Mouse (Mus musculus): ENCODE results near the gene Runx1. TPM values are rescaled to one million over a fixed set of nuclear protein-coding genes. Genes with fewer than 3 reads are reported as not detected.

Gene Runx1
- polyA plus RNA-seq, 1 experiment = 2.4 TPM

DNA sequence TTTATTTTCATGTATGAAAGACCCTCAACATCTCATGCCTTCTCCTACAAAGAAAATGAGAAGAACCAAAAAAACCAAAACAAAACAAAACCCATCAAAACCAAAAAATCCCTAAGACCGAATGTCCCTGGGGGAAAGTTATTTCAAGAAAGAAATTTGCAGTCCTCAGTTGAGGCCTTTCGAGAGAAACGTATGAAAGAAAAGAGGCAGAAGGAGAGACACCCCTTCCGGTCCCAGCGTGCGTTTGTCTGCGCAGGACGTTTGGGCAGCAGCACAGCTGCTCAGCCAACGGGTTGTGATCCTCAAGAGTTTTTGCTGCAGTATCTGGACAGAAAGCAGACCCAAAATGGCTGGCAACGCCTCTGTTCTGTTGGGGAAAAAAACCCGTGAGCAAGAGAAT lies 223.4 kb downstream of the Runx1 start:
- H3K4me1 ChIP-seq (ENCODE audit: control insufficient read depth, insufficient read depth, low read length) = no peaks in the 10 kb centered on the region
- H3K27me3 ChIP-seq (ENCODE audit: control insufficient read depth, insufficient read depth, low read length, poor library complexity, severe bottlenecking) = no peaks in the 10 kb centered on the region
- TF ChIP-seq POLR2A (IDR thresholded peaks at IDR 0.05; ENCODE audit: insufficient read depth, low read length) (no peak), CTCF (IDR thresholded peaks at IDR 0.05; ENCODE audit: low read depth, low read length) (no peak), EP300 (IDR thresholded peaks at IDR 0.05; ENCODE audit: insufficient read depth, low read depth, low read length) (no peak)
- H3K27ac ChIP-seq (ENCODE audit: insufficient read depth, low read length) = no peak overlapping the region
- no peaks in the 10 kb centered on the region for H3K36me3 ChIP-seq (ENCODE audit: control insufficient read depth, insufficient read depth, low read length, poor library complexity, severe bottlenecking)
- no peak overlapping the region for H3K9ac ChIP-seq (ENCODE audit: low read depth, poor library complexity, severe bottlenecking)
- no peaks in the 10 kb centered on the region for H3K9me3 ChIP-seq (replicated peaks; ENCODE audit: control insufficient read depth, insufficient read depth, low read length, poor library complexity, severe bottlenecking)
- no peak overlapping the region for H3K4me3 ChIP-seq (ENCODE audit: low read depth, low read length)

DNA sequence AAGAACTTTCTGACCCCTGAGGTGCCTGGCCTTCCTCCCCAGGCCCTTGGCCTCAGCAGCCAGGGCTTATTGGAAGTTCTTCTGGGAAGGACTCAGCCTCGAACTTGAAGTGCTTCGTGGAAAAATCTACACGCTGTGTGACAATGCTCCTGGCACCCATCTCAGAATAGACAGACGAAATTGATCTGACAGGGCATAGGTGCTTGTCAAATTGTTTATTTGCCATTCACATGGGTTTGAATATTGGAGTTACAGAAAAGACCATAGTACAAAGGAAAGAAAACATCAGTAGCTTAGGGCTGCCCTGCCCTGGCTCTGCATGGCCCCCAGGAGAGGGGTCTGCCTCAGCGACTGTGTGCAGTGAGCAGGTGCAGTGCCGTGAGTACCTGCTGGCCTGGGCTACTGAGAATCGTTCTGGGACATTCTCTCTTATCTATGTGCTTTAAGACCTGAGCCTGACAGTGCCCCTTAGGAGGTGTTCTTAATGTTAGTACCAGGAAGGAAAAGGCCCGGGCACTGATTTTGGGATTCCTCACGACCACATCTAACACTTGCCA lies 224.6 kb downstream of the Runx1 start:
- H3K27ac ChIP-seq (ENCODE audit: insufficient read depth, low read length) = no peak overlapping the region
- no peaks in the 10 kb centered on the region for H3K36me3 ChIP-seq (ENCODE audit: control insufficient read depth, insufficient read depth, low read length, poor library complexity, severe bottlenecking)
- no peaks in the 10 kb centered on the region for H3K9me3 ChIP-seq (replicated peaks; ENCODE audit: control insufficient read depth, insufficient read depth, low read length, poor library complexity, severe bottlenecking)
- no peak overlapping the region for H3K4me3 ChIP-seq (ENCODE audit: low read depth, low read length)
- H3K9ac ChIP-seq (ENCODE audit: low read depth, poor library complexity, severe bottlenecking) = no peak overlapping the region
- TF ChIP-seq POLR2A (IDR thresholded peaks at IDR 0.05; ENCODE audit: insufficient read depth, low read length) (no peak), EP300 (IDR thresholded peaks at IDR 0.05; ENCODE audit: insufficient read depth, low read depth, low read length) (no peak), CTCF (IDR thresholded peaks at IDR 0.05; ENCODE audit: low read depth, low read length) (no peak)
- no peaks in the 10 kb centered on the region for H3K4me1 ChIP-seq (ENCODE audit: control insufficient read depth, insufficient read depth, low read length)
- no peaks in the 10 kb centered on the region for H3K27me3 ChIP-seq (ENCODE audit: control insufficient read depth, insufficient read depth, low read length, poor library complexity, severe bottlenecking)

DNA sequence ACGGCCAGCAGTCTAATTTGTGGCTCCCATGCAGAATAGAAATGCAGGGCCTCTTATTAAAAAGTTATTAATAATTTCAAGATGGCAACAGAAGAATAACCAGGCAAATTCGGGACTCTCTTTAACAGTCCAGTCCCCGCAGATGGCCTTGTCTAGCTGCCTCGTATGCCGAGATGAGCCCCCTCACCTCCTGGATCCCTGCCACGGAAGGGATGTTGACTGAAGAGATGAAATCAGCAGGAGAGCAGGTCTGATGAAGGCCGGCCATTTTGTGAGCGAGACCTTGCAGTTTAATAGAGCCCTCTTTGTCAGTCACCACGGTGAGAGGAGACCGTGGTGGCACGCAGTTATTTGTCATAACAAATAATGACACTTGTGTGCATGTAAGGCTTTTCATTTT lies 226.5 kb downstream of the Runx1 start:
- H3K4me1 ChIP-seq (ENCODE audit: control insufficient read depth, insufficient read depth, low read length) = no peaks in the 10 kb centered on the region
- no peak overlapping the region for H3K4me3 ChIP-seq (ENCODE audit: low read depth, low read length)
- H3K27me3 ChIP-seq (ENCODE audit: control insufficient read depth, insufficient read depth, low read length, poor library complexity, severe bottlenecking) = no peaks in the 10 kb centered on the region
- no peaks in the 10 kb centered on the region for H3K36me3 ChIP-seq (ENCODE audit: control insufficient read depth, insufficient read depth, low read length, poor library complexity, severe bottlenecking)
- TF ChIP-seq POLR2A (IDR thresholded peaks at IDR 0.05; ENCODE audit: insufficient read depth, low read length) (no peak), CTCF (IDR thresholded peaks at IDR 0.05; ENCODE audit: low read depth, low read length) (no peak), EP300 (IDR thresholded peaks at IDR 0.05; ENCODE audit: insufficient read depth, low read depth, low read length) (no peak)
- no peaks in the 10 kb centered on the region for H3K9me3 ChIP-seq (replicated peaks; ENCODE audit: control insufficient read depth, insufficient read depth, low read length, poor library complexity, severe bottlenecking)
- H3K9ac ChIP-seq (ENCODE audit: low read depth, poor library complexity, severe bottlenecking) = no peak overlapping the region
- H3K27ac ChIP-seq (ENCODE audit: insufficient read depth, low read length) = no peak overlapping the region

DNA sequence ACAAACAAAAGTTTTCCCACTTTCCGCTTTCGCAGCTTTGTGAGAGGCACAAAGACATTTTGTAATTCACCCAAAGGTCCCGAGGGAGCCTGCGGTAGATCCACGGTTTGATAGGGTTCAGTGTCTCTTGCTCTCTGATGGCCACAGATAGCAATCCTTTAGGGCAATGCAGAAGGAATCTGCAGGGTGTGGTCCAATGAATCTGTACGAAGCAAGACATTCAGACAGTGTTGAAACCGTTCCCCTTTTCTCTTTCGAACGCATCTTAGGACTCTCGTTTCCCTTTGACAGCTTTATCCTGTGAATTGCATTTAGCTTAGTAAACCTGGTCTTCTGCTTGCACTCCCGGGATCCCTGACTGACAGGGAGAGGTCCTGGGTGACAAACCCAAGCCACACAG lies 228.3 kb downstream of the Runx1 start:
- no peaks in the 10 kb centered on the region for H3K9me3 ChIP-seq (replicated peaks; ENCODE audit: control insufficient read depth, insufficient read depth, low read length, poor library complexity, severe bottlenecking)
- no peaks in the 10 kb centered on the region for H3K4me1 ChIP-seq (ENCODE audit: control insufficient read depth, insufficient read depth, low read length)
- TF ChIP-seq EP300 (IDR thresholded peaks at IDR 0.05; ENCODE audit: insufficient read depth, low read depth, low read length) = no peak
- TF ChIP-seq CTCF (IDR thresholded peaks at IDR 0.05; ENCODE audit: low read depth, low read length) = no peak
- TF ChIP-seq POLR2A (IDR thresholded peaks at IDR 0.05; ENCODE audit: insufficient read depth, low read length) = no peak
- H3K27ac ChIP-seq (ENCODE audit: insufficient read depth, low read length) = no peak overlapping the region
- no peak overlapping the region for H3K4me3 ChIP-seq (ENCODE audit: low read depth, low read length)
- no peaks in the 10 kb centered on the region for H3K27me3 ChIP-seq (ENCODE audit: control insufficient read depth, insufficient read depth, low read length, poor library complexity, severe bottlenecking)
- no peaks in the 10 kb centered on the region for H3K36me3 ChIP-seq (ENCODE audit: control insufficient read depth, insufficient read depth, low read length, poor library complexity, severe bottlenecking)
- H3K9ac ChIP-seq (ENCODE audit: low read depth, poor library complexity, severe bottlenecking) = no peak overlapping the region

DNA sequence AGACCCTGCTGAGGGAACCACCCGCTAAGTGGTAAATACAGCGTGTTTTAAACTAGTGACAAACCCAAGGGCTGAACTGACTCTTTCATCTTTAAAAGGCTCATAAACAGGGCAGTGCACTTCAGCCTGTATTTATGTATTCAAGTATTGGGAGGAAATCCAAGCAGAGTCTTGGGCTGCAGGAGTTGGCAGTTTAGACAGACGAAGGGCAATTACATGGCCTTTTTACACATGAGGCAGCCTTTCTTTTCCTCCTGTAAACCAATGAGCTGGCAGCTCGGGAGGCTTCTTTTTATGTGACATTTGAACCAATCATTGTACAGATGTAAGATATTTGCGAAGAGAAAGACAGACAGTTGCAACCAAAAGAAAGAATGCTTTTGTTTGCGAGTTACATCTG lies 233.7 kb downstream of the Runx1 start:
- no peaks in the 10 kb centered on the region for H3K27me3 ChIP-seq (ENCODE audit: control insufficient read depth, insufficient read depth, low read length, poor library complexity, severe bottlenecking)
- no peaks in the 10 kb centered on the region for H3K9me3 ChIP-seq (replicated peaks; ENCODE audit: control insufficient read depth, insufficient read depth, low read length, poor library complexity, severe bottlenecking)
- H3K4me1 ChIP-seq (ENCODE audit: control insufficient read depth, insufficient read depth, low read length) = no peaks in the 10 kb centered on the region
- no peak for TF ChIP-seq CTCF (IDR thresholded peaks at IDR 0.05; ENCODE audit: low read depth, low read length)
- no peak for TF ChIP-seq POLR2A (IDR thresholded peaks at IDR 0.05; ENCODE audit: insufficient read depth, low read length)
- TF ChIP-seq EP300 (IDR thresholded peaks at IDR 0.05; ENCODE audit: insufficient read depth, low read depth, low read length) = no peak
- no peak overlapping the region for H3K27ac ChIP-seq (ENCODE audit: insufficient read depth, low read length)
- no peak overlapping the region for H3K4me3 ChIP-seq (ENCODE audit: low read depth, low read length)
- H3K9ac ChIP-seq (ENCODE audit: low read depth, poor library complexity, severe bottlenecking) = no peak overlapping the region
- H3K36me3 ChIP-seq (ENCODE audit: control insufficient read depth, insufficient read depth, low read length, poor library complexity, severe bottlenecking) = no peaks in the 10 kb centered on the region

DNA sequence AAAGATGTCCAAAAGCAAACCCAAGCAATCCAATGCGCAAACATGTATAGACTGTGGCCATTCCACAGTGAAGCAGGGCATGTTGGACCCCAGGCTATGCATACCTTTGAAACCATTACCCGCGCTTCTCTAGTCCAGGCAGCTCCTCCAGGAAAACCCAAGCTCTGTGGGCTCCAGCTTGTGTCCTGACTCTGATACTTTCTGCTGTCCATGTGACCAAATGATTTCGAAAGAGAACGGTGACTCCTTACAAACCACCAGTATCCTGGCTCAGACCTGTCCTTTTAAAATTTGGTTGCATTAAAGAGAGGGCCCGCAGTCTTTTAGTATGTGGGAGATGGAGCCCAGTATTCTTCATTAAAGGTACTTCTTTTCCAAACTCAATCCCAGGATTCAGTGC lies 234.2 kb downstream of the Runx1 start:
- Histone ChIP-seq H3K9ac (ENCODE audit: low read depth, poor library complexity, severe bottlenecking) (no peak overlapping the region), H3K4me1 (ENCODE audit: control insufficient read depth, insufficient read depth, low read length) (no peaks in the 10 kb centered on the region), H3K27ac (ENCODE audit: insufficient read depth, low read length) (no peak overlapping the region), H3K9me3 (replicated peaks; ENCODE audit: control insufficient read depth, insufficient read depth, low read length, poor library complexity, severe bottlenecking) (no peaks in the 10 kb centered on the region), H3K4me3 (ENCODE audit: low read depth, low read length) (no peak overlapping the region), H3K36me3 (ENCODE audit: control insufficient read depth, insufficient read depth, low read length, poor library complexity, severe bottlenecking) (no peaks in the 10 kb centered on the region), H3K27me3 (ENCODE audit: control insufficient read depth, insufficient read depth, low read length, poor library complexity, severe bottlenecking) (no peaks in the 10 kb centered on the region)
- TF ChIP-seq CTCF (IDR thresholded peaks at IDR 0.05; ENCODE audit: low read depth, low read length) = no peak
- TF ChIP-seq EP300 (IDR thresholded peaks at IDR 0.05; ENCODE audit: insufficient read depth, low read depth, low read length) = no peak
- no peak for TF ChIP-seq POLR2A (IDR thresholded peaks at IDR 0.05; ENCODE audit: insufficient read depth, low read length)
